ENCODE assay signal across 16 mouse cellular contexts in the genomic region with DNA sequence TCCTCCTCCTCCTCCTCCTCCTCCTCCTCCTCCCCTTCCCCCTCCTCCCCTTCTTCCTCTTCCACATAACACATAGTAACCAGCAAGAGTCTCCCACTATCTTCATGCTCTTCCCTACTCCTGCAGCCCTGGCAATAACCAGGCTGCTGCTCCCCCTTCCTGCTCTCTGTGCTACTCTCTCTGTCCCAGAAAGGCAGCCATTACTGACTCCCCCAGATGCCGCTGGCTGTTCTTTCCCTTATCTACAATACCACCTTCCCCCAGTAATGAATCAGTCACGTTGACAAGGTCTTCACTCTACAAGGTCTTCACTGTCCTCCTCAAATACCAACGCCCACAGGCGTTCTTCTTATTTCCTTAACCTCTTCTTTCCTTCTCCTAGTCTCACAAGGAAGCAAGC. TPM values are rescaled to one million over a fixed set of nuclear protein-coding genes. Genes with fewer than 3 reads are reported as not detected.
DNase-seq lines count a peak whose midpoint lies in the region; ATAC-seq and TF ChIP-seq lines count a peak whose summit lies in the region.
"Had no signal": no experiment of that assay in that cellular context is flagged by ENCODE, and none has a peak within 500 bp of the region (broad histone marks: within the 10 kb centered on the region; RNA-seq: fewer than 3 reads in every experiment).

No protein-coding gene starts in this region.

- no peak overlapping the region for H3K4me2 ChIP-seq in lung, embryonic 15.5 days
- no peak overlapping the region for H3K4me2 ChIP-seq in embryonic facial prominence, embryonic 13.5 days
- H3K4me2 ChIP-seq: heart, embryonic 15.5 days; hindbrain, embryonic 15.5 days had no signal

- TF ChIP-seq CTCF in lung, adult 2 months (IDR thresholded peaks at IDR 0.05; ENCODE audit: insufficient read depth, low read length) = no peak
- no peak for TF ChIP-seq CTCF in thymus, adult 2 months (IDR thresholded peaks at IDR 0.05; ENCODE audit: borderline replicate concordance, control insufficient read depth, extremely low read depth, insufficient read depth, low read length, poor library complexity)

- 18% methylated on average over 4 of the region's 4 CpGs for WGBS in lung, embryonic 15.5 days
- 36% methylated on average over 4 of the region's 4 CpGs for WGBS in lung, adult 2 months
- 33% methylated on average over 4 of the region's 4 CpGs for WGBS in embryonic facial prominence, embryonic 13.5 days
- 56% methylated on average over 4 of the region's 4 CpGs for WGBS in thymus, adult 2 months

- H3K4me3 ChIP-seq in lung, embryonic 15.5 days = no peak overlapping the region
- H3K4me3 ChIP-seq in lung, adult 2 months (replicated peaks; ENCODE audit: extremely low read depth, low read depth, low read length) = no peak overlapping the region
- H3K4me3 ChIP-seq in embryonic facial prominence, embryonic 13.5 days = no peak overlapping the region
- no peak overlapping the region for H3K4me3 ChIP-seq in thymus, adult 2 months (ENCODE audit: control insufficient read depth, insufficient read depth, low read length)
- H3K4me3 ChIP-seq: erythroblast, embryonic 14.5 days; gastrocnemius, adult 2 months; heart, embryonic 15.5 days; hindbrain, embryonic 15.5 days had no signal

- peaks cover 13% of the 10 kb centered on the region; the same call in 1 of the 2 replicates for H3K4me1 ChIP-seq in lung, embryonic 15.5 days
- no peaks in the 10 kb centered on the region for H3K4me1 ChIP-seq in lung, adult 2 months (ENCODE audit: control insufficient read depth, insufficient read depth, low read length)
- peaks cover 16% of the 10 kb centered on the region for H3K4me1 ChIP-seq in embryonic facial prominence, embryonic 13.5 days
- H3K4me1 ChIP-seq in thymus, adult 2 months (replicated peaks; ENCODE audit: control insufficient read depth, insufficient read depth, low read length) = peaks cover 11% of the 10 kb centered on the region
- H3K4me1 ChIP-seq: hindbrain, embryonic 15.5 days had no signal

- no peak overlapping the region for H3K27ac ChIP-seq in lung, embryonic 15.5 days
- H3K27ac ChIP-seq in embryonic facial prominence, embryonic 13.5 days = peak overlapping the region; percentile 39; the same call in 1 of the 2 replicates
- no peak overlapping the region for H3K27ac ChIP-seq in thymus, adult 2 months (ENCODE audit: control insufficient read depth, insufficient read depth, low read length)
- H3K27ac ChIP-seq: gastrocnemius, adult 2 months; heart, embryonic 15.5 days; hindbrain, embryonic 15.5 days had no signal

- no peaks in the 10 kb centered on the region for H3K36me3 ChIP-seq in lung, embryonic 15.5 days
- H3K36me3 ChIP-seq in embryonic facial prominence, embryonic 13.5 days = no peaks in the 10 kb centered on the region
- no peaks in the 10 kb centered on the region for H3K36me3 ChIP-seq in thymus, adult 2 months (ENCODE audit: control insufficient read depth, insufficient read depth, low read length)
- H3K36me3 ChIP-seq: heart, embryonic 15.5 days; hindbrain, embryonic 15.5 days had no signal

- no peak for TF ChIP-seq POLR2A in lung, adult 2 months (IDR thresholded peaks at IDR 0.05; ENCODE audit: borderline replicate concordance, extremely low read depth, low read depth, low read length)
- TF ChIP-seq POLR2A in thymus, adult 2 months (IDR thresholded peaks at IDR 0.05; ENCODE audit: control insufficient read depth, extremely low read depth, insufficient read depth, low read length, poor library complexity) = no peak

- H3K27me3 ChIP-seq in lung, embryonic 15.5 days = no peaks in the 10 kb centered on the region
- H3K27me3 ChIP-seq in embryonic facial prominence, embryonic 13.5 days = no peaks in the 10 kb centered on the region
- H3K27me3 ChIP-seq in thymus, adult 2 months (ENCODE audit: control insufficient read depth, insufficient read depth, low read length) = no peaks in the 10 kb centered on the region
- H3K27me3 ChIP-seq: heart, embryonic 15.5 days; hindbrain, embryonic 15.5 days had no signal

- no peaks in the 10 kb centered on the region for H3K9me3 ChIP-seq in lung, embryonic 15.5 days
- H3K9me3 ChIP-seq in embryonic facial prominence, embryonic 13.5 days = no peaks in the 10 kb centered on the region
- H3K9me3 ChIP-seq: heart, embryonic 15.5 days; hindbrain, embryonic 15.5 days had no signal

- no peak overlapping the region for H3K9ac ChIP-seq in lung, embryonic 15.5 days
- H3K9ac ChIP-seq in embryonic facial prominence, embryonic 13.5 days = no peak overlapping the region
- H3K9ac ChIP-seq: heart, embryonic 15.5 days; hindbrain, embryonic 15.5 days had no signal

- peak; percentile 39; the same call in 1 of the 2 replicates for ATAC-seq in lung, embryonic 15.5 days (ENCODE audit: borderline replicate concordance, extremely low read depth, low FRiP score, low TSS enrichment)
- ATAC-seq in embryonic facial prominence, embryonic 13.5 days (ENCODE audit: insufficient number of reproducible peaks, insufficient read depth, low FRiP score, low TSS enrichment, low read depth) = no peak

- DNase-seq in embryo, embryonic 10.5 days (ENCODE audit: low spot score) = peak; percentile 19
- no peak for DNase-seq in embryo, embryonic 10 days (ENCODE audit: low spot score)
- no peak for DNase-seq in lung, adult 2 months
- DNase-seq in testis, postnatal 10 days (ENCODE audit: low spot score) = peak; percentile 54
- DNase-seq in thymus, adult 2 months = no peak
- no peak for DNase-seq in frontal cortex, postnatal 14 days (ENCODE audit: low spot score in 2 of 2)
- DNase-seq: B cell, adult 2 months; cerebellum, postnatal 10 days; gastrocnemius, adult 2 months; right cerebral cortex, postnatal 25 days had no signal

RNA-seq across cellular contexts. Expression of gene Rtp1, which starts 27.5 kb away (rescaled TPM):
- polyA plus RNA-seq in lung, embryonic 15.5 days (2015; fragmentation: Nextera tagmentation; extraction: Ambion mirVana) = not detected in 2 replicates
- polyA plus RNA-seq in lung, adult 2 months (2012; rRNA removed) = not detected in 2 replicates
- 0.87 and 2.9 TPM in 2 replicates for polyA plus RNA-seq in embryonic facial prominence, embryonic 13.5 days (2015; fragmentation: Nextera tagmentation; extraction: Ambion mirVana)
- polyA plus RNA-seq in thymus, adult 2 months (2012; rRNA removed) = 0.04 and 0.05 TPM in 2 replicates
- polyA plus RNA-seq: erythroblast, embryonic 14.5 days; heart, embryonic 15.5 days; large intestine, adult 2 months had no signal

Comparison
In these comparisons a context has a peak if more than half of its experiments do, and no peak if none do; other contexts are left out.
1. DNase-seq: peak in embryo, embryonic 10.5 days (single experiment) and testis, postnatal 10 days (single experiment); none in embryo, embryonic 10 days (single experiment), lung, adult 2 months (single experiment), thymus, adult 2 months (single experiment) and frontal cortex, postnatal 14 days (0 of 2).